Mouse (Mus musculus): Measurements from ENCODE around the gene Crhbp.
A peak's percentile ranks its signal among the peaks of the same experiment; 100 is the strongest.

Crhbp gene

GRCm38 (mm10) chr13:95419204-95419749 lies 25.4 kb downstream of the Crhbp start:
- DNase-seq (ENCODE audit: low spot score in 2 of 2), result peak in 1 of 2 experiments; percentile 28

- DNase-seq (ENCODE audit: low spot score in 2 of 2), result no peak
Observed at GRCm38 (mm10) chr13:95418575-95419203, 26.0 kb downstream of the Crhbp start.

GRCm38 (mm10) chr13:95412257-95412656 lies 32.5 kb downstream of the Crhbp start:
- DNase-seq (ENCODE audit: low spot score in 2 of 2), result no peak

- DNase-seq (ENCODE audit: low spot score in 2 of 2), result no peak
Observed at GRCm38 (mm10) chr13:95393242-95393641, 51.5 kb downstream of the Crhbp start.

- DNase-seq (ENCODE audit: low spot score in 2 of 2), result peak; percentile 56 to 81
Observed at GRCm38 (mm10) chr13:95389866-95390865, 54.6 kb downstream of the Crhbp start.

- no peak for DNase-seq (ENCODE audit: low spot score in 2 of 2)
Observed at GRCm38 (mm10) chr13:95388226-95388625, 56.5 kb downstream of the Crhbp start.

GRCm38 (mm10) chr13:95382418-95382817 lies 62.3 kb downstream of the Crhbp start:
- no peak for DNase-seq (ENCODE audit: low spot score in 2 of 2)
